Mouse (Mus musculus) forebrain, embryonic 12.5 days (tissue): ENCODE measurements around the gene Rnf126. TPM values are rescaled to one million over a fixed set of nuclear protein-coding genes. Genes with fewer than 3 reads are reported as not detected.

Experiments used
- ATAC-seq: fragments of 200-750 bp; cut with Nextera tagmentation; 2 replicates; pipeline ENCODE4 v1.8.0; 2017; ENCODE audit warnings: moderate TSS enrichment; ENCODE audit not compliant: low FRiP score
- H3K27ac ChIP-seq: fragments of 300-500 bp; sonication (generic); 2 replicates; pipeline ENCODE4 v1.5.1; 2016; ENCODE audit warnings: mild to moderate bottlenecking
- H3K27me3 ChIP-seq: fragments of 300-500 bp; sonication (generic); 2 replicates; pipeline ENCODE4 v1.6.1; 2016; ENCODE audit warnings: mild to moderate bottlenecking
- H3K36me3 ChIP-seq: fragments of 300-500 bp; sonication (generic); replicated peaks from 2 replicates; pipeline ENCODE4 v1.6.1; 2016; ENCODE audit warnings: mild to moderate bottlenecking
- H3K4me1 ChIP-seq: fragments of 300-500 bp; sonication (generic); 2 replicates; pipeline ENCODE4 v1.6.1; 2016
- H3K4me2 ChIP-seq: fragments of 300-500 bp; sonication (generic); 2 replicates; pipeline ENCODE4 v1.6.1; 2016; ENCODE audit warnings: mild to moderate bottlenecking, moderate library complexity
- H3K4me3 ChIP-seq: fragments of 300-500 bp; sonication (generic); replicated peaks from 2 replicates; pipeline ENCODE4 v1.5.1; 2016; ENCODE audit warnings: mild to moderate bottlenecking
- H3K9ac ChIP-seq: fragments of 300-500 bp; sonication (generic); 2 replicates; pipeline ENCODE4 v1.6.1; 2016; ENCODE audit warnings: mild to moderate bottlenecking
- H3K9me3 ChIP-seq: fragments of 300-500 bp; sonication (generic); 2 replicates; pipeline ENCODE4 v1.6.1; 2016
- WGBS: fragments of 180-500 bp; shearing (Covaris S2); methylation state at CpG from one replicate; pipeline ENCODE4 v1.1.7; 2016; 5-methylcytosine and 5-hydroxymethylcytosine counted together
- polyA plus RNA-seq: library from polyadenylated mRNA; unstranded; fragments of >200 nt; fragmentation: Nextera tagmentation; extraction: Ambion mirVana; gene quantifications from 2 replicates; pipeline ENCODE4 v1.2.1, GENCODE M21; 2016

Gene Rnf126
- 96.8 and 103 TPM in 2 replicates for polyA plus RNA-seq

DNA sequence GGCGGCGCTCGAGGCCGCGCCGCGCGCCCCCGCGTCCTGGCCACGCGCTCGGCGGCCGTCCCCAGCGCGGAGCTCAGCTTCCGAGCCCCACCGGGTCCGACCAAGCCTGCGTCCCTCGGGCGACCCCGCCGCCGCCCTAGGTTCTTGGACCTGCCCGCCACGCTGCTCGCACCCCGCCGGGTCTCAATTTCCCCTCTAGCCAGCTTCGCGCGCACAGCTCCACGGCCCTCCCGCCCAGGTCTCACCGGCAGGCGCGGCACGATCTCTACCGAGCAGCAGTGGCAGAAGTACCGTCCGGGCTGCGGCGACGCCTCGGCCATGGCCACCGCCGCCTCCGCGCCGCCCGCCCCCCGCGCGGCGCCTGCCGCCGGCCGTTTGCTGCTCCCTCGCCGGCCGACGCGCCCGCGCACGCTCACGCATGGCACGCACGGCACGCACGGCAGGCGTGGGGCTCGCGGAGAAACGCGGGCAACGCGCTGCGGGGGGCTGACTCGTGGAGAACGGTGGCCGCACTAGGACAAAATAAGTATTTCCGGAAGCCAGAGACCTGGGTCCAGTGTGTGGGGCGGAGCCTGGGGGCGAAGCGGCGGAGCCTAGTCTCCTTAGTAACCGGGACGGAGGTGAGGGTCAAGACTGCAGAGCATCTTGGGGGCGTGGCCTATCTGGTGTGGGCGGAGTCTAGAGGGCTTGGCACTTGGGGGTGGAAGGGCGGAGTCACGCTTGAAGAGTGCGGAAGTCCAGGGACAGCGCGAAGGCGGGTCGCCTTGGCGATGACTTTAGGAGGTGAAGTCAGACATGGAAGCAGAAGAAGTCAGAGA is at the start of gene Rnf126:
Rnf126 (minus strand) TSS at position 445 of the 818 bp plus-strand sequence.
- Histone ChIP-seq H3K4me3 (peak within 1 kb of the TSS; percentile 94), H3K4me1 (peaks cover 31% of the 10 kb centered on the region)
- WGBS, result 1% methylated on average over 98 of the region's 101 CpGs

GRCm38 (mm10) chr10:79815671-79816494 is 49.1 kb upstream of the Rnf126 start:
- no peaks in the 10 kb centered on the region for H3K27me3 ChIP-seq
- peaks cover 75% of the 10 kb centered on the region for H3K36me3 ChIP-seq
- H3K27ac ChIP-seq, result no peak overlapping the region
- no peak for ATAC-seq
- H3K4me1 ChIP-seq, result peaks cover 7% of the 10 kb centered on the region; the same call in 1 of the 2 replicates
- no peak overlapping the region for H3K4me3 ChIP-seq
- 87% methylated on average over 12 of the region's 12 CpGs for WGBS
- H3K9ac ChIP-seq, result no peak overlapping the region
- no peaks in the 10 kb centered on the region for H3K9me3 ChIP-seq
- H3K4me2 ChIP-seq, result no peak overlapping the region

More for the DNA sequence above, at the start of gene Rnf126:
- ATAC-seq, result peak; percentile 90
- H3K27me3 ChIP-seq, result 0 out of 2 replicates have a peak, but pooled peaks cover 3% of the 10 kb centered on the region
- peak within 1 kb of the TSS; percentile 93 for H3K9ac ChIP-seq
- peak within 1 kb of the TSS; percentile 92 for H3K27ac ChIP-seq
- no peaks in the 10 kb centered on the region for H3K9me3 ChIP-seq
- peaks cover 9% of the 10 kb centered on the region for H3K36me3 ChIP-seq
- H3K4me2 ChIP-seq, result peak within 1 kb of the TSS; percentile 94

- Histone ChIP-seq H3K4me1 (peaks cover 7% of the 10 kb centered on the region; the same call in 1 of the 2 replicates), H3K27me3 (no peaks in the 10 kb centered on the region), H3K36me3 (peaks cover 77% of the 10 kb centered on the region), H3K27ac (no peak overlapping the region), H3K9me3 (no peaks in the 10 kb centered on the region), H3K4me3 (no peak overlapping the region), H3K9ac (no peak overlapping the region), H3K4me2 (no peak overlapping the region)
- ATAC-seq, result no peak
- WGBS, result 82% methylated on average over 5 of the region's 5 CpGs
Observed at GRCm38 (mm10) chr10:79814271-79814842, 47.6 kb upstream of the Rnf126 start.

- peak; percentile 62 for ATAC-seq
- peaks cover 3% of the 10 kb centered on the region; the same call in 1 of the 2 replicates for H3K4me1 ChIP-seq
- H3K9me3 ChIP-seq, result no peaks in the 10 kb centered on the region
- no peak overlapping the region for H3K27ac ChIP-seq
- no peaks in the 10 kb centered on the region for H3K27me3 ChIP-seq
- no peak overlapping the region for H3K4me2 ChIP-seq
- H3K36me3 ChIP-seq, result peaks cover 80% of the 10 kb centered on the region
- H3K9ac ChIP-seq, result 0 out of 2 replicates have a peak overlapping the region, but pooled peaks have one; percentile 0
- WGBS, result 34% methylated on average over 15 of the region's 15 CpGs
- H3K4me3 ChIP-seq, result no peak overlapping the region
Observed at GRCm38 (mm10) chr10:79811736-79812637, 45.2 kb upstream of the Rnf126 start.

DNA sequence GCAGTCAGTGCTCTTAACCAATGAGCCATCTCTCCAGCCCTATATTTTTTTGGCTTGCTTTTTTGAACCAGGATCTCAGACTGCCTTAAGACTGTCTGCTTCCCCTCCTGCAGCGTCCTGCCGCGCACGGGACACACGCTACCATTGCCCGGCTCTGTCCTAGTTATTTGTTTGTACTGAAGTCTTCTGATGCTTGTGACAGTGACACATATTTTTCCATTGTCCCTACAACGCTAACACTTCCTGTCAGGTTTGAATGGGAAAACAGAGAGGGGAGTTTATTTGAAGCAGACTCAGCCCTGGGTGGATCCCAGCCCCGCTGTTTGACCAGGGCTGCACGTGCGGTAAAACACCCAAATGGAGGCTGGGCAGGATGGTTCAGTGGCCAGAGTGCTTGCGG is 42.0 kb upstream of the Rnf126 start:
- H3K36me3 ChIP-seq, result peaks cover 61% of the 10 kb centered on the region
- no peak for ATAC-seq
- peaks cover 34% of the 10 kb centered on the region for H3K4me1 ChIP-seq

DNA sequence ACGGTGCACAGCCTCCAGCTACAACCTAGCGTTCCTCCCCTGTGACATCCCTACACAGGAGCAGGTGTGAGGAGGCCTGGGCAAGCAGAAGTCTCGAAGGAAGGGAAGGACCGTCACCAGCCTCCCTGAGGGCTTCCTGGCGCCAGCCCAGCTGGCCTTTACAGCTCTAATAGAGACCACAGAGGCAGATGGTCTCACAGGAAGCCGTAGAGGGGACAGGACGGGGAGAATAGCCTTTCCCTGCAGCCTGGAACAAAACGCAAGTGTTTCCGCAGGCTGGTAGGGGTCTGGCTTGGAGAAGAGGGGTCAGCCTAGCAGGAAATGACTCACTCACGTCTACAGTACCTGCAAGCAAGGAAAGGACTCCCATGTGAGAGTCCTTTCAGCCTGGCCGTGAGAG is 41.1 kb upstream of the Rnf126 start:
- H3K9ac ChIP-seq, result no peak overlapping the region

More for the DNA sequence above, 42.0 kb upstream of the Rnf126 start:
- Histone ChIP-seq H3K27me3 (no peaks in the 10 kb centered on the region), H3K9ac (no peak overlapping the region), H3K9me3 (no peaks in the 10 kb centered on the region), H3K4me3 (no peak overlapping the region), H3K27ac (no peak overlapping the region), H3K4me2 (no peak overlapping the region)
- WGBS, result 87% methylated on average over 11 of the region's 11 CpGs

GRCm38 (mm10) chr10:79806972-79807371 is 40.2 kb upstream of the Rnf126 start:
- no peaks in the 10 kb centered on the region for H3K9me3 ChIP-seq
- no peak overlapping the region for H3K4me2 ChIP-seq
- H3K27me3 ChIP-seq, result no peaks in the 10 kb centered on the region
- H3K36me3 ChIP-seq, result peaks cover 52% of the 10 kb centered on the region
- H3K4me1 ChIP-seq, result peaks cover 52% of the 10 kb centered on the region
- no peak for ATAC-seq
- peak overlapping the region; percentile 70; the same call in 1 of the 2 replicates for H3K27ac ChIP-seq
- 79% methylated on average over 10 of the region's 10 CpGs for WGBS
- H3K4me3 ChIP-seq, result no peak overlapping the region
- H3K9ac ChIP-seq, result no peak overlapping the region

More for the DNA sequence above, 41.1 kb upstream of the Rnf126 start:
- H3K4me2 ChIP-seq, result no peak overlapping the region
- WGBS, result 78% methylated on average over 11 of the region's 11 CpGs
- no peaks in the 10 kb centered on the region for H3K27me3 ChIP-seq
- H3K4me3 ChIP-seq, result no peak overlapping the region
- peaks cover 43% of the 10 kb centered on the region for H3K4me1 ChIP-seq
- peak overlapping the region; percentile 70 for H3K27ac ChIP-seq
- peaks cover 59% of the 10 kb centered on the region for H3K36me3 ChIP-seq
- no peaks in the 10 kb centered on the region for H3K9me3 ChIP-seq
- ATAC-seq, result no peak

- no peak for ATAC-seq
- 91% methylated on average over 9 of the region's 9 CpGs for WGBS
- H3K27ac ChIP-seq, result no peak overlapping the region
- H3K4me3 ChIP-seq, result no peak overlapping the region
- no peaks in the 10 kb centered on the region for H3K27me3 ChIP-seq
- peaks cover 58% of the 10 kb centered on the region for H3K4me1 ChIP-seq
- H3K9me3 ChIP-seq, result no peaks in the 10 kb centered on the region
- H3K4me2 ChIP-seq, result no peak overlapping the region
- peaks cover 46% of the 10 kb centered on the region for H3K36me3 ChIP-seq
- H3K9ac ChIP-seq, result no peak overlapping the region
Observed at GRCm38 (mm10) chr10:79806331-79806730, 39.6 kb upstream of the Rnf126 start.

- H3K36me3 ChIP-seq, result peaks cover 42% of the 10 kb centered on the region
- no peaks in the 10 kb centered on the region for H3K9me3 ChIP-seq
- H3K4me1 ChIP-seq, result peaks cover 63% of the 10 kb centered on the region
- H3K27ac ChIP-seq, result peak overlapping the region; percentile 93; the same call in 1 of the 2 replicates
- no peak overlapping the region for H3K4me3 ChIP-seq
- no peaks in the 10 kb centered on the region for H3K27me3 ChIP-seq
- no peak overlapping the region for H3K4me2 ChIP-seq
- H3K9ac ChIP-seq, result no peak overlapping the region
- no peak for ATAC-seq
- WGBS, result 77% methylated on average over 11 of the region's 11 CpGs
Observed at GRCm38 (mm10) chr10:79805636-79806035, 38.9 kb upstream of the Rnf126 start.

- Histone ChIP-seq H3K27me3 (no peaks in the 10 kb centered on the region), H3K27ac (peak overlapping the region; percentile 93), H3K9me3 (no peaks in the 10 kb centered on the region), H3K4me1 (peaks cover 69% of the 10 kb centered on the region), H3K4me2 (peak overlapping the region; percentile 72), H3K36me3 (peaks cover 35% of the 10 kb centered on the region), H3K4me3 (peak overlapping the region; percentile 30), H3K9ac (peak overlapping the region; percentile 36)
- ATAC-seq, result peak; percentile 96
- WGBS, result 2% methylated on average over 29 of the region's 29 CpGs
Observed at GRCm38 (mm10) chr10:79803716-79804323, 37.1 kb upstream of the Rnf126 start.
